Mouse (Mus musculus): Measurements from ENCODE around the gene Lipm. TPM values are rescaled to one million over a fixed set of nuclear protein-coding genes. Genes with fewer than 3 reads are reported as not detected.

Lipm gene
- polyA plus RNA-seq, 1 experiment from 2014 or later, result not detected

DNA sequence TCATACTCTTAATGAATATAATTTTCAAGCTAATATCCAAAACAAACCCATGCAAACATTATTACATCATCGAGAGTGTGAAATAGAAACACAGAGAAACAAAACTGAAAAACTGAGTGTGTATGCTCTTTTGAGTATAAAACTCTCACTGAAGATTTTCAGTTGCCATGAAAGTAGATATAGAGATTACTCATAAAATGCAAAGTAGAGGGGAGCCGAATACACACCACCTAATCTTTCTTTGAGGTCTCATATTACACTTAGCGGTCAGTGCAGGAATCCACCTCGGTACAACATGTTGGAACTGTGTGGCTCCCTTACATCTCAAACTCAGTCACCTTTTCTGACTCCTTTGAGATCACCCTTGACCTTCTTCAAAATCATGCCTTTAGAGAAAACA lies 18.9 kb downstream of the Lipm start:
- no peaks in the 10 kb centered on the region for H3K27me3 ChIP-seq
- no peak overlapping the region for H3K9ac ChIP-seq
- no peaks in the 10 kb centered on the region for H3K36me3 ChIP-seq (replicated peaks)
- no peak overlapping the region for H3K27ac ChIP-seq
- no peak overlapping the region for H3K4me3 ChIP-seq (replicated peaks)
- ATAC-seq (ENCODE audit: low FRiP score), result no peak
- 86% methylated on average over 4 of the region's 4 CpGs for WGBS
- no peak overlapping the region for H3K4me2 ChIP-seq
- H3K9me3 ChIP-seq, result no peaks in the 10 kb centered on the region
- H3K4me1 ChIP-seq, result no peaks in the 10 kb centered on the region

DNA sequence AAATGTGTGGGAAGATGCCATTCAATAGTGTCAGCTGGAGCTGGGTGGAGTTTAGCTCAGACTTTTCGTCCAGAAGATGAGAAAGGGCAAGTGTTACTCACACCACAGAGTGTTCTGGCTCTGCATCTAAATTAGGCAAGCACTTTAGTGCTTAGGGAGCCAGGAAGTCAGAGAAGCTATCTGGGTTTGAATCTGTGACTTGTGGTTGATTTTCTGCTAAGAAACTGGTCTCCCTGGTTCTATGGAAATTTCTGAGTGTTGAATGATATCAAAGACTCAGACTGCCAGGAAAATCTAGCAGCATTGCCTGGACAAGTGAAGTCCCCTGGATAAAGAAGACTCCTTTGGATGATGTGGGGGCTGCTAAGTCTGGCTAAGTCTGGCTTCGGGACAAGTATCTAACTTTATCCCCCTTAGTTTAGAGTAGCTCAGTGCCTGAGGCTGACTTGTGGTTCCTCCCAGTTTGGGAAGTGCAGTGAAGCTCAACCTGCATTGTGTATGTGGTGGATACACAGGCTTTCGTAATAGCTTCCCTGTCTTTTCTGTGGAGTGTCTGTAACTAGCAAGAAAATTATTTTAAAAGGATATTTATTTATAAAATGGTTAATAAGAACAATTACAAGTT lies 19.5 kb downstream of the Lipm start:
- no peak overlapping the region for H3K4me3 ChIP-seq (replicated peaks)
- H3K27ac ChIP-seq, result no peak overlapping the region
- 68% methylated on average over 3 of the region's 3 CpGs for WGBS
- no peaks in the 10 kb centered on the region for H3K36me3 ChIP-seq (replicated peaks)
- no peaks in the 10 kb centered on the region for H3K9me3 ChIP-seq
- no peaks in the 10 kb centered on the region for H3K27me3 ChIP-seq
- H3K4me2 ChIP-seq, result no peak overlapping the region
- H3K9ac ChIP-seq, result no peak overlapping the region
- H3K4me1 ChIP-seq, result no peaks in the 10 kb centered on the region
- ATAC-seq (ENCODE audit: low FRiP score), result no peak

DNA sequence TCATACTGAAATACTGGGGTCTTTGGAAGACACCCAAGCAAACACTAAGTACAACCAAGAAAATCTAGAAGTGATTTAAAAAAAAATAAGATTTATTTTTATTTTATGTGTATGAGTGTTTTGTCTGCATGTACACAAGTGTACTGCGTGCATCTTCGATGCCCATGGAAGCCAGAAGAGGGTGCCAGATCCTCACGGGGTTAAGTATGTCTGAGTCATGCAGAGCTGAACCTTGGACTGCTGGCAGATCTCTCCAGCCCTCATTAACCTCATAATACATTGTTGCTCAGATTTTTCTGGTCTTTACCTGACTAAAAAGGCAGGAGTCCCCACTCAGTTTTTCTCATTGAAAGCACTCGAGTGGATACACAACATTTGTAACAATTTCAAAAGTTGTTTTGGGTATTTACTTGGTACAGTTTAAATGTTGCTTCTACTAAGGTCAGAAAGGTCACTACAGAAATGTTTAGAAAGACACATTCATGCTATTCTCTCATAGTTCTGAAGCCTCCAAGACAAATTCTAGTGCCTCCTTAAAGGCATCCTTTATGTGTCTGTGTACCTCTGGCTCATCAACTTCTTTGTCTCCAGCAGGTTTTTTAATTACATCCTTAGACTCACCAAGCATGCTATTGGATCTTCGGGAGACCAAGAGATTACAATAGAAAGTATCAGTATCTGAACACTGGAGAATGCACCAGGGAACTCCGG lies 38.1 kb downstream of the Lipm start:
- Histone ChIP-seq H3K4me2 (no peak overlapping the region), H3K36me3 (replicated peaks) (no peaks in the 10 kb centered on the region), H3K27me3 (no peaks in the 10 kb centered on the region), H3K4me1 (no peaks in the 10 kb centered on the region), H3K4me3 (replicated peaks) (no peak overlapping the region), H3K27ac (no peak overlapping the region), H3K9me3 (no peaks in the 10 kb centered on the region), H3K9ac (no peak overlapping the region)
- ATAC-seq (ENCODE audit: low FRiP score), result no peak
- WGBS, result 90% methylated on average over 6 of the region's 6 CpGs

DNA sequence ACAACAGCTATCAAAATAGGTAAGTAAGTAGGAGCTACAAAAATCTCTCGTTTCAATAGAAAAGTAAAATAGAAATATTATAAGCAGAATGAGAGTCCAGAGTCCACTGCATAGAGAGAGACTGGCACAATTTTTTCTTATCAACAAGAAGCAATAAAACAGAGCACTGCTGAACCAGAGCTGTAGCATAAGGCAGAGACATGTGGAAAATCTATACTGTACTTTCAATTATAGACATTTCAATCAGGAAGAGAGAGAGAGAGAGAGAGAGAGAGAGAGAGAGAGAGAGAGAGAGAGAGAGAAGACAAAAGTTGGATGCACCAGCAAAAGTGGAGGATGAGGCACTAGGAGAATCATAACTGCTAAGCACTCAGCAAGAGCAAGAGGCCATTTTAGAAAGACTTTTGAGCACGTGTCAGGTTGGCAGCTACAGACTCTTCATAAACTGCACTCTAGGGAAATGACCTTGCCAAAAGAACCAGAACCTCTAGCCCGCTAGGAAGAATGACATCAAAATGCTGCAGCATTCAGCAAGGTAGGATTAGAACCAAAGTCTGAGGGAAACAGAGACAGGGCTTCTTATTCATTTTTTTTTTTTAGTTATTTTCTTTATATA lies 38.8 kb downstream of the Lipm start:
- Histone ChIP-seq H3K4me3 (replicated peaks) (no peak overlapping the region), H3K9ac (no peak overlapping the region), H3K4me1 (no peaks in the 10 kb centered on the region), H3K4me2 (no peak overlapping the region), H3K27ac (no peak overlapping the region), H3K27me3 (no peaks in the 10 kb centered on the region), H3K9me3 (no peaks in the 10 kb centered on the region), H3K36me3 (replicated peaks) (no peaks in the 10 kb centered on the region)
- 81% methylated on average over 3 of the region's 3 CpGs for WGBS
- no peak for ATAC-seq (ENCODE audit: low FRiP score)

DNA sequence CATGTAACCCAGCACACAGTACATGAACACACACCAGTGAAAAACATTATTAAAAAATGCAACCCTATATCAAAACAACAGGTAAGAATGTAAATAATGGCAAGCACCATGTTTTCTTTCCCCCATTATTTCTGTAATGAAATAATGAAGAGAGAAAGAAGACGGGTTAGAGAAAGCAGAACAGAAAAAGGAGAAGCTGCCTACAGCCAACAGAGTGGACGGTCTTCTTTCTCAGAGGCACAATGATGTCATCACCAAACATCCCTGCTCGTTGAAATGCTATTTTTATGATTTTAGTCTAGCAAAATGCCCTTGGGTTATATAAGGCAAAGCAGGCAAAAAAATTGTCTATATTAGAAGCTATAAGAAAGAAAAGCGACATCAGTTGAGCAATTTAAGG lies 47.7 kb downstream of the Lipm start:
- no peak overlapping the region for H3K4me2 ChIP-seq
- no peaks in the 10 kb centered on the region for H3K36me3 ChIP-seq (replicated peaks)
- ATAC-seq (ENCODE audit: low FRiP score), result no peak
- no peak overlapping the region for H3K27ac ChIP-seq
- no peak overlapping the region for H3K9ac ChIP-seq
- no peaks in the 10 kb centered on the region for H3K4me1 ChIP-seq
- no peaks in the 10 kb centered on the region for H3K9me3 ChIP-seq
- H3K27me3 ChIP-seq, result no peaks in the 10 kb centered on the region
- no peak overlapping the region for H3K4me3 ChIP-seq (replicated peaks)
- 78% methylated on average over 4 of the region's 4 CpGs for WGBS

DNA sequence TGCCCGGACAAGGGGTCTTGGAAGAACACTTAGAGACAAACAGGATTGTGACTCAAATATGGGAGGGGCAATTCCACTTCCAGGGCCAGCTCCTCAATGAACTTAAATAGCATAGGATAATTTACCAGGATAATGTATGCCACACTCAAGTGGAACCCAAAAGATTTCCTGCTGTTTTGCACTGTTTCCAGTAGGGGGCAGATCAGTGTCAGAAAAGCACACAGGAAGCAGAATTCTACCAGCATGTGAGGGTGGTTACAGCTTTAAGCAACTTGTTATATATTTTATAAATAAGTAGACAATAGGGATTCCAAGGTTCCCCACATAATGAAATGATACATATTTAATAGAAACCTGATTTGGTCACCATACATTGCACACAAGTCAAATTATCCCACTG lies 51.2 kb downstream of the Lipm start:
- no peak for ATAC-seq (ENCODE audit: low FRiP score)
- H3K27me3 ChIP-seq, result no peaks in the 10 kb centered on the region
- no peak overlapping the region for H3K9ac ChIP-seq
- H3K36me3 ChIP-seq (replicated peaks), result no peaks in the 10 kb centered on the region
- WGBS, result 89% methylated on average over 1 of the region's 1 CpGs
- H3K27ac ChIP-seq, result no peak overlapping the region
- no peak overlapping the region for H3K4me2 ChIP-seq
- H3K4me1 ChIP-seq, result no peaks in the 10 kb centered on the region
- no peaks in the 10 kb centered on the region for H3K9me3 ChIP-seq
- no peak overlapping the region for H3K4me3 ChIP-seq (replicated peaks)

DNA sequence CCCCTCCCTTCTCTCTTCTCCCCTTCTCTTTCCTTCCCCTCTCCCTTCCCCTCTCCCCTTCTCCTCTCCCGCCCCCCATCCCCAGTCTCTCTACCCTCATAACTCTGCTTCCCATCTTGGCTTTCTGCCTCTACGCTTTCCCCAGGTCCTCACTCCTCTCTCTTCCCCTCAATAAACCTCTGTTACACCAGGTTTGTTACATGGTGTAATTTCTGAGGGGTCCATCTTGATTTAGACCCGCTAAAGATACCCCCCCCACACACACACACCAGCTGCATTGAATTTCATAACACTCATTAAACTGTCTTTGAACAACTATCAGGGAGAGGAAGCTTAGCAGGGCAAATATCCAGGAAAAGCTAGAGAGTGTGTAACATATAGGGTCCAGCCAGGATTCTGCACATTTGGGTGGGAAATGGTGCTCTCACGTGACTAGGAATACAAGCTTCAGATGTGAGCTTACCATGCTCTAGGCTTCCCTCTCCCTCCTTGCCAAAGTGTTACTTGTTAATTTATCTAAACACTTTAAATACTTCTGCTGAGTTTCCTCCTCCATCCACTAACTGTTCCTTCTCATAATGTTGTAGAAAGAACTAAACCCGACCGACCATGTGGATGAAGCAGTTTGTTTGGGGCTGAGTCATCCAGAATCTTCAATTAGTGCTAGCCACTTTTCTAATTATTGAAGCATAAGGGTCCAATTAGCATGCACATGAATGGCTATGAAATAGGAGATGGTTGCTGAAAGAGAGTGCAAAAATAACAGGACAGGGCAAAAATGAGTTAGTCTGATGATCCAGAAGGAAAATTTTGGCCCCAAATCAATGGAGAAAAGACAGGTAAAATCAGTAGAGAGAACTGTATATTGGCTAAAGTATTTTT lies 52.8 kb downstream of the Lipm start:
- Histone ChIP-seq H3K27me3 (no peaks in the 10 kb centered on the region), H3K9ac (no peak overlapping the region), H3K9me3 (no peaks in the 10 kb centered on the region), H3K4me1 (no peaks in the 10 kb centered on the region), H3K4me3 (replicated peaks) (no peak overlapping the region), H3K4me2 (no peak overlapping the region), H3K36me3 (replicated peaks) (no peaks in the 10 kb centered on the region), H3K27ac (no peak overlapping the region)
- no peak for ATAC-seq (ENCODE audit: low FRiP score)
- WGBS, result 67% methylated on average over 6 of the region's 6 CpGs

DNA sequence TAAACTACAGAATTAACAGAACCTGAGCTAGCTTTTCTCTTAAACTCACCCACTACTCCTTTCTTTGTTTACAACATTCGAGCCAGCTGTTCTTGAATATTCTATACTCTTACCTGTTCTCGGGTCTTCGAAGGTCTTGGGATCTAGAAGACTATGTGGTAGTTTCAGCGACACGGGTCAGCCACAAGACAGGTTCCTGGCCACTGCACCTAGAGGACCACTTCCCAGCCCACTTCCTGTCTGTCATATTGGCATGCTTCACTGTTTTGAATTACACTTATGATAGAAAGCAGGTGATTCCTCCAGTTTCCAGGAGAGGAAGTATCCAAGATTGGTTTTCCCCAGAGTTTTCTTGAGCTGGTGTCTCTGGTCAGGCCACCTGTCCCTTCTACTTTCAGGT lies 62.0 kb downstream of the Lipm start:
- 91% methylated on average over 5 of the region's 5 CpGs for WGBS
- Histone ChIP-seq H3K27me3 (no peaks in the 10 kb centered on the region), H3K4me3 (replicated peaks) (no peak overlapping the region), H3K4me2 (no peak overlapping the region), H3K36me3 (replicated peaks) (no peaks in the 10 kb centered on the region), H3K4me1 (no peaks in the 10 kb centered on the region; the same call in 1 of the 2 replicates), H3K27ac (no peak overlapping the region), H3K9me3 (no peaks in the 10 kb centered on the region), H3K9ac (no peak overlapping the region)
- ATAC-seq (ENCODE audit: low FRiP score), result no peak

DNA sequence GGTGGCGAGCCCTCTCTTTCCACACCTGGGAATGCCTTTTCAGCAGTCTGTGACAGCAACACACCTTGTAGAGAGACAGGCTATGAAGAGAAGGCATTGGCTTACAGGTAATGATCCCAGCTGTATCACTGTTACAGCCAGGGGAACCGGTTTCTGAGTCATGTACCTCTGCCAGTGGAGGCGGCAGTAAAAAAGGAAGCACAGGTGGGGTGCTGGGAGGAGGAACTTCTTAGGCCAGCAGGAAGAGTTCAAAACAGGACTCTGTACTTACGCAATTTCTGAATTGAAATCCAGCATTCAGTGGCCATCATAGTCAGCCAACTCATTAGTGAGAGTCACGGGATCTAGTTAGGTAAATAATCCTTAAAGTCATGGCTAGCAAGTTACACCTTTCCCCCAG lies 65.2 kb downstream of the Lipm start, which contains the start of gene Ankrd22:
Gene Ankrd22, minus strand, starts transcription at position 163 of the 400 bp plus-strand sequence.
- no peak for ATAC-seq (ENCODE audit: low FRiP score)
- Histone ChIP-seq H3K27me3 (no peaks in the 10 kb centered on the region), H3K4me1 (no peaks in the 10 kb centered on the region; the same call in 1 of the 2 replicates)

DNA sequence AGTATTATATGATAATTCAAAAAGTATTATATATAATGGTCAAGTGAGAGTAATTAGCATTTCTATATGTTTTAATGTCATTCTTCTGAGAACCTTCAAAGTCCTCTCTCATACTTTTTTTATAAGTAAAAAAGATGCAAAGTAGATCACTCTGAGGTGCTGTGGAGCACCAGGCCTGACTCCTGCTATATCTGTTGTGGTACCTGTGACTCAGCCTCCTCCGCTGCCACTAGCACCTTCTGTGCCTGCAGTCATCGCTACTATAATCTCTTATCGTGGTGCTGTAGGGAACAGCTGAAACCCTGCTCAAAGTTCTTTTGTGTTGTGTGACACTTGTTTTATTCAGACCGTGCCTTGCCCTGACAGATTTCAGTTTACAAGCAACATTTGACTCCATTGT lies 65.7 kb downstream of the Lipm start:
- H3K4me2 ChIP-seq, result no peak overlapping the region
- no peaks in the 10 kb centered on the region for H3K9me3 ChIP-seq
- H3K36me3 ChIP-seq (replicated peaks), result no peaks in the 10 kb centered on the region
- 73% methylated on average over 4 of the region's 4 CpGs for WGBS
- no peaks in the 10 kb centered on the region for H3K27me3 ChIP-seq
- H3K4me3 ChIP-seq (replicated peaks), result no peak overlapping the region
- ATAC-seq (ENCODE audit: low FRiP score), result no peak
- no peak overlapping the region for H3K27ac ChIP-seq
- no peak overlapping the region for H3K9ac ChIP-seq
- H3K4me1 ChIP-seq, result no peaks in the 10 kb centered on the region; the same call in 1 of the 2 replicates

More for the DNA sequence above, 65.2 kb downstream of the Lipm start, which contains the start of gene Ankrd22:
- Histone ChIP-seq H3K4me2 (no peak within 1 kb of the TSS), H3K27ac (no peak within 1 kb of the TSS), H3K9ac (no peak within 1 kb of the TSS), H3K4me3 (replicated peaks) (no peak within 1 kb of the TSS), H3K36me3 (replicated peaks) (no peaks in the 10 kb centered on the region), H3K9me3 (no peaks in the 10 kb centered on the region)
- WGBS, result 76% methylated on average over 5 of the region's 5 CpGs

DNA sequence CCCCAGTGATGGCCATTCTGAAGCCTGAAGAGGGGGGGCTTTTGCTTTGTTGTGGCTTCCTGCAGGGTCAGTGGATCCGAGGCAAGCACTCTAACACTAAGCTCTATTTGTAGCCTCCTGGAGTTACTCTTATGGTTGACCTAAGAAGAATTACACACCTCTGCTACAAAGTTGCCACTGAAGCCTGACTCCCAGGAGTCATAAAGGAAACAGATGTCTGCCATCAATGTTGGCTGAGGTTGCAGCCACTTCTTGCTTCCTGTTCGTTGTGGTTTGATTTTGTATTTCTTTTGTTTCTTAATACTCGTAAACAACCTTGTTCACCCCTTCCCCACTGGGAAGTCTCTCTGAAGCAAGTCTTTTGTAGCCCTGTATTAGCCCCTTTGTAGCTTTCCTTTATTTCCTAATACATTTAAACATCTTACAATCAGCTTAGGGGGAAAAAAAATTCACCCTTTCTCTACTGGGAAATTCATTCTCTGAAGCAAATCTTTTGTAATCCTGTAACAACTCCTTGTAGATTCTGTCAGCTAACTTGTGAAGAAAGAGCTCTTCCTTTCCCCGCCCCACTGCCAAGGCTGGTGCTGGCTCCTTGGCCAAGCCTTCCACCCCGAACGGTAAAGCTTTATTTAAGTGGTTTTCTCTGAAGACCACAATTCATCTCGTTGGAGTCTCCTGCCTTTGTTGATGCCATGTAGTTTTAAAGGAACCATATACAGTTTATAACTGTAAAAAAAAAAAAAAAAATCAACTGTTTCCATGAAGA lies 67.3 kb downstream of the Lipm start:
- Histone ChIP-seq H3K4me1 (no peaks in the 10 kb centered on the region; the same call in 1 of the 2 replicates), H3K9ac (no peak overlapping the region), H3K4me3 (replicated peaks) (no peak overlapping the region), H3K27ac (no peak overlapping the region), H3K9me3 (no peaks in the 10 kb centered on the region), H3K36me3 (replicated peaks) (no peaks in the 10 kb centered on the region), H3K27me3 (no peaks in the 10 kb centered on the region), H3K4me2 (no peak overlapping the region)
- ATAC-seq (ENCODE audit: low FRiP score), result no peak
- 39% methylated on average over 7 of the region's 7 CpGs for WGBS
